Mouse (Mus musculus) testis, adult 2 months (tissue): ENCODE data around the gene Tnni1.

Source experiments
- CTCF ChIP-seq: fragments of 200-500 bp; IDR thresholded peaks from 2 replicates; pipeline ENCODE4 v1.5.1; 2012; ENCODE audit warnings: low read depth, mild to moderate bottlenecking, inconsistent platforms, low read length, moderate library complexity; ENCODE audit not compliant: control insufficient read depth, insufficient read depth, insufficient replicate concordance
- POLR2A ChIP-seq: fragments of 200-500 bp; IDR thresholded peaks from 2 replicates; pipeline ENCODE4 v1.6.1; 2012; ENCODE audit warnings: low read depth, mild to moderate bottlenecking, inconsistent platforms, low read length, moderate library complexity; ENCODE audit not compliant: control insufficient read depth

GRCm38 (mm10) chr1:135857137-135857775, 78.0 kb downstream of the Tnni1 start:
- no peak for TF ChIP-seq CTCF
- TF ChIP-seq POLR2A = no peak
